7 mouse cellular contexts compared by ENCODE assay signal in the genomic region with DNA sequence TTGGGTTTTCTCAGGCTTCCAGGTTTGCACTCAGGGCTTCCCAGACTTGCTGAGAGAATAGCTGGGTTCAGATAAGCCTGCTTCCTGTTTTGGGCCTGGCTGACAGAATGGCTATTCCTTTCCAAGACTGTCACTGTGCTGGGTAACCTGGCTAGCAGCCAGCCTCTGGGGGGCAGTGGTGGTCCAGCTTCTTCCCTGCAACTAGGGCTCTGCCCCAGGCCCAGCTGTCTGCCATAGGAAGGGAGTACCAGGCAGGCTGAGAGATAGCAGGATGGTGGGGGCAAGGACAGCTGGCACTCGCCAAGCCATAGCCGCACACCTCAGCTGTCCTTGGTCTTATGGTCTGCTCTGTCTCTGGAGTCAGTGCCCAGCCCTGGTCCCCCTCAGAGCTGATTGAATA.
DNase-seq lines count a peak whose midpoint lies in the region; ATAC-seq lines count a peak whose summit lies in the region.

No protein-coding gene starts in this region.

- no peaks in the 10 kb centered on the region; the same call in 1 of the 2 replicates for H3K27me3 ChIP-seq in heart, embryonic 12.5 days (replicated peaks)

- peak; percentile 91 for DNase-seq in left cerebral cortex, postnatal 4 days
- DNase-seq in left cerebral cortex, adult 8-10 months (ENCODE audit: low spot score in 2 of 2) = no peak
- DNase-seq in embryo, embryonic 11.5 days (ENCODE audit: low read depth, low spot score) = peak; percentile 9
- peak; percentile 68 to 78 for DNase-seq in lung, postnatal 4 days
- no peak for DNase-seq in natural killer cell, adult 2 months (ENCODE audit: low spot score in 2 of 2)

- H3K9me3 ChIP-seq in heart, embryonic 12.5 days (replicated peaks) = no peaks in the 10 kb centered on the region

- no peak overlapping the region for H3K4me2 ChIP-seq in heart, embryonic 12.5 days

- H3K9ac ChIP-seq in heart, embryonic 12.5 days = no peak overlapping the region

- intact Hi-C loops in left cerebral cortex, postnatal 4 days (cut with DNase I) = no loop called here

- peak; percentile 78 for ATAC-seq in heart, embryonic 12.5 days (ENCODE audit: insufficient number of reproducible peaks, low FRiP score)
- ATAC-seq in erythroid progenitor cell, adult 5-6 weeks (replicated peaks; ENCODE audit: low FRiP score, poor library complexity, severe bottlenecking) = no peak

- no peaks in the 10 kb centered on the region for H3K36me3 ChIP-seq in heart, embryonic 12.5 days

- peaks cover 6% of the 10 kb centered on the region; the same call in 1 of the 2 replicates for H3K4me1 ChIP-seq in heart, embryonic 12.5 days (replicated peaks)

- no peak overlapping the region for H3K27ac ChIP-seq in heart, embryonic 12.5 days (ENCODE audit: poor library complexity, severe bottlenecking)

- H3K4me3 ChIP-seq in heart, embryonic 12.5 days = no peak overlapping the region

- WGBS in heart, embryonic 12.5 days = 54% methylated on average over 2 of the region's 2 CpGs

Comparison
In these comparisons a context has a peak if more than half of its experiments do, and no peak if none do; other contexts are left out.
1. DNase-seq: peak in left cerebral cortex, postnatal 4 days (single experiment), embryo, embryonic 11.5 days (single experiment) and lung, postnatal 4 days (2 of 2); none in left cerebral cortex, adult 8-10 months (0 of 2) and natural killer cell, adult 2 months (0 of 2).